Mouse (Mus musculus) cerebellum, postnatal 14 days (tissue): Measurements from ENCODE around the gene Rpl3l.

ENCODE experiments used
- DNase-seq, 2 experiments: peaks; one replicate each; pipeline ENCODE4 v3.0.0; 2021; ENCODE audit warnings: mixed read lengths in 2 of 2

The Rpl3l gene

DNA sequence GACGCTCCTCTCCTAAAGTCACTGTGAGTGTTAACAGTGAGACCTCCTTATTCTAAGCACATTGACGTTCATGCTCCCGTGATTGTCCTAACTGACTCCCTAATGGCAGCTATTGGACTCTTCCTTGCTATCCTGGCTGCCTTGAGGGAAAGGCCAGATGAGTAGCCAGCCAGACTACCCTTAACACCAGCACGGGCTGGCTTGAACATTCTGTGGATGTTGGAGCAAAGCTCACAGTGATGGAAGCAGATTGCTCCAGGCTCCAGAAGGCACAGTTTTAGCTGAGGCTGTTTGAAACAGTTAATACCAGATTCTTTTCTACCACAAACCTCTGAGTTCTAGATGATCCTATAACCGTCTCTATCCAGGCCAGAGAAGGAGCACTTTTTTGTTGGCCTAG lies 16.3 kb downstream of the Rpl3l start:
- no peak for DNase-seq

DNA sequence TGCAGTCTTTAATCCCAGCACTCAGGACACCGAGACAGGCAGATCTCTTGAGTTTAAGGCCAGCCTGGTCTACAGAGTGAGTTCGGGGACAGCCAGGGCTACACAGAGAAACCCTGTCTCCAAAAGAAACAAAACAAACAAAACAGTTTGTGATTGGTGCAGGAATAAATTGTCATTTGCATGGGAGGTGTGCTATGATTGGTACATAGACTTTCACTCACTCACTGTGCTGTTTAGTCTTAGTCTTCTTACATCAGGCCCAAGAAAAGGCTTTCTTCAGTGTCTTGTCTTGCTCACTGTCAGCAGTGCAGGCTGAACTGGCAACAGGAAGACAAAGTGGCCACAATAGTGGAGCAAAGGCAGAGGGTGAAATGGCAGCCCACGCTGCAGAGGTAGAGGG lies 16.8 kb downstream of the Rpl3l start:
- DNase-seq = no peak

DNA sequence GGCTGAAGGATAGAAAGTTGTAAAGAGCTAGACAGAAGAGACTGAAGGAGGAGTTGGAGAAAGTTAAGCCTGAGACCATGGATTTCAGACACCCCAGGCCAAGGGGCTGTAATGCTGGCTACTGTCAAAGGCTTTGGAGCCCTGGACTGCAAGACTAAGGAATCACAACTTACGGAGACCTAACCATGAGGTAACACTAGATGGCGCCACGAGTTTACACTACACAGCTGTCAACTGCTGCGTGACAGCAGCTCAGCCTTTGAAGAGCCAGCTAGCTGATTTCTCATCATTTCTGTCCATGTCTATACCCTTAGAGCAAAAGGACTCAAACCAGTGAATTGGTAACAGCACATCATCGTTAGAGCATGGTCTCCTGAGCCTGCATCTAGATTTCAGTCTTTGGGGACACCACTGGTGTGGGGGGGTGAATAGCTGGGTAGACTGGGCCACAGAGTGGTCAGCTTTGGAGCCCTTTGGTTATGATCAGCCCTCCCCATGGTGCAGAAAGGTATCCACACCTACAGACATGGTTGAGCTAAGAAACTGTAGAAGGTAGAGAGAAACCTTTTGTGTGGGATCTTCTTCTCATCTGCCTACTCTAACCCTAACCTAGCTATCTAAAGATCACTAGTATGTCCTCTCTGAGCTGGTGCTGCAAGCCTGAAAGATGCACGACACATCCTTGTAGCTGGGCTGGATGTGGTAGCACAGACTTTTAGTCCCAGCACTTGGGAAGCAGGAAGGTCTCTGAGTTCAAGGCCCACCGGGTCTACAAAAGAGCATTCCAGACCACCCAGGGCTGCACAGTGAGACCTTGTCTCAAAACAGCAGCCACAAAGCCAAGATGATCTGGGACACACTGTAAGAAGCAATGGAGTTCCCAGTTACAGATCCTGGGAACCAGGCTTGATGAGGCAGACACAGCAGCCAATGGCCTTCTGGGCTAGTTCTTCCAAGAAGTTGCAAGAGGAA lies 18.2 kb downstream of the Rpl3l start:
- peak; percentile 81 to 88 for DNase-seq

DNA sequence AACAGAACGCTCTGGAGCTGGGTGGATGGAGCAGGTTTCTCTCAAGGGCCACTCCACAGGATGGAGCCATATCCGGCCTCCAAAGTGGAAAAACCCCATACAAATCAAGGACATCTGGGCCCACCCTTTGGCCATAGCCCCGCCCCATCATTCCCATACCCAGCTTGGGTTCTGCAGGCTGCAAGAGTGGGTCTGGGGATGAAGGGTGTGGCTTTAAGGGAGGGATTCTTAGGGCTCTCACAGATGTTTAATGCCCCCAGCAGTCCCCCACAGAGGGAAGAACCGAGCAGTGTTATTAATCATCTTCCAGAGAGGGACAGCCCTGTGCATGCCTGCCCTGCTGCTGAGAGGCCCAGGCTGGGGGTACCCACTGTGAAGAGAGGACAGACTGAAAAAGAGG lies 19.4 kb downstream of the Rpl3l start:
- DNase-seq = no peak

DNA sequence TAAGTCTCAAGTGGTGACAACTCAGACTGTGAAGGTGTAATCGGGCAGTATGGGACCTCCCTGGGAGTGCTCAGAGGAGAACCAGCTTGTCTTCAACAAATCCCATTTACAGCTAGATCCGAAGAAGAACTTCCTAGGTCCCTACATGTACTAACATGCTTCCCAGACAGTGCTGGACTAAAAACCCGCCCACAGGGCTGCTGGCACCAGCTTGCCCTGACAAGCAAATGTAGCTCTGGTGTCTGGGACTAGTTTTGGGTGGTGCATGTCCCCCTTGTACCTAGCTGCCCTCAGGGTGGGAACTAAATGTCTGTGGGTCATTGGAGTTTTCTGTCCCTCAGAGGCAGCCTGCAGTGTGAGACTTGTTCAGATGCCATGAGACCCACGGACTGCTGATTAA lies 23.9 kb downstream of the Rpl3l start:
- DNase-seq = no peak

DNA sequence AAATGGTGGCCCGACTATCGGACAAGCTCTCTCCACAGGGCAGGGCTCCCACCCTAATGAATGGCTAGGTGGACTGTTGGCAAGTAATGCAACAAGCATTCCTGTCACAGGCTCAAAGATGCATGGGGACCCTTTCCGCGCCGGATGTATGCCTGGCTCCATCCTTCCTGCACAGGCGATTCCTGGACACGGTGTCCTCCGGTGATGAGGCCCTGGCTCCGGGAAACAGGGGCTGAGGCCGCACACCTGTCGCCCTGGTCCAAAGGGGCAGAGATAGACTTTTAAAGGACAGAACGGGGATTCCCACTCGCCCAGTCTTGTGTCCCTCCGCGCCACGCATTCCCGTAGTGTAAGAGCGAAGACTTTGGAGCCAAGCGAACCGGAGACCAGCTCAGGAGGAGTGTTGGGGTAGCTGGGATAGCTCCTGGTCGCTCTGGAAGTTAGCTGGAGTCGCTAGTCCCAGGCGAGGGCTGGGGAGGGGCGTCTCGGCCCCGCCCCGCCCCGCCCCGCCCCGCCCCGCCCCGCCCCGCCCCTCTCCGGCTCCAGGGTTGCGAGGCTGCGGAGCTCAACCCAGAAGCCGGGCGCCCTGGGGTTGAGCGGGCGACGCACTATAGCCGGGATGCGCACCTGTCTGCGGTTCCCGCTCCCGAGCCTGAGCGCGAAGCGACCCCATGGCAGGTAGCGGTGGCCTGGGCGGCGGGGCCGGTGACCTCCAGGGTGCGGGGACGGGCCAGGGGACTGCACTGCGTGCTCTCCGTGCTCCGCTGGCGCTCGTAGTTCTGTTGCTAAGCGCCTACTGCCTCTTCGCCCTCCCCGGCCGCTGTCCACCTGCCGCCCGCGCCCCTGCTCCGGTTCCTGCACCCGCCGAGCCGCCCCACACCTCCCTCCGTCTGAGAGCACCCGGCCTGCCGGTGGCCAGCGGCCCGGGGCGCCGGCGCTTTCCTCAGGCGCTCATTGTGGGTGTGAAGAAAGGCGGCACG lies 25.1 kb downstream of the Rpl3l start, which contains the start of gene Hs3st6:
Gene Hs3st6, plus strand, starts transcription at position 574 of the 980 bp plus-strand sequence.
- no peak for DNase-seq

DNA sequence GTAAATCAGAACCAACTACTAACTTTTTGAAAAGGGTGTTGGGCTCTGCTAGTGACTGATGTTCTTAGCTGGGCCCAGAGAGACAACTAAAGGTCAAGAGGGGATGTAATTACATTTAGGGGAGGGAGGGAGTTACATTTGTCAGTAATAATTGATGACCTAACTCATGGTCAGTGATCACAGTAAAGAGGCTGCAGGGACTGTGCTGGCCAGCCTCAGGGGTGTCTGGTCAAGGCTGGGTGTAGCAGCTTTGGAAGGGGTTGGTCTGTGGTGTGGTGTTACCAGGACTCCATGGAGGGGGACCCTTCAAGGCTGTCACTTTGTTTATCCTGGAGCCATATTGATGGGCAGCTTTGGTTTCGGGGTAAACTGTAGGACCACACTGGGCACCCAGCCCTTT lies 29.8 kb downstream of the Rpl3l start:
- no peak for DNase-seq

DNA sequence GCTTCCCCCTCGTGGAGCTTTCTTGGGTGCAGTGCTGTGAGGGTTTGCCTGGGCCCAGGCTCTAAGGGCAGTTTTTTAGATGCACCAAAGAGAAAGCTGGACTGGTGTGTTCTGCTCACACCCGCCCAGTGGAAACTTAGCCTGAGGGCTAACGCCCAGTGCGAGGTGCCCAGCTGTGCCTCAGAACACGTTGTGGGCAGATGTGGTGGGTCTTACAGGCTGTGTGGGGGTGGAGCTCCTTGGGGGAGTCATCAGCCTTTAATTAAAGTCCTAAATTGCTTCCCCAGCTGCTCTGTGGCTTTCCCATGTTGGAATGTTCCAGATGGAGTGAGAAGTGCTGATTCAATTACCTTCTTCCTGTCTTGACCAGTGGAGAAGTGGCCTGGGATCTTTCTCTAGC lies 33.5 kb downstream of the Rpl3l start:
- no peak for DNase-seq

DNA sequence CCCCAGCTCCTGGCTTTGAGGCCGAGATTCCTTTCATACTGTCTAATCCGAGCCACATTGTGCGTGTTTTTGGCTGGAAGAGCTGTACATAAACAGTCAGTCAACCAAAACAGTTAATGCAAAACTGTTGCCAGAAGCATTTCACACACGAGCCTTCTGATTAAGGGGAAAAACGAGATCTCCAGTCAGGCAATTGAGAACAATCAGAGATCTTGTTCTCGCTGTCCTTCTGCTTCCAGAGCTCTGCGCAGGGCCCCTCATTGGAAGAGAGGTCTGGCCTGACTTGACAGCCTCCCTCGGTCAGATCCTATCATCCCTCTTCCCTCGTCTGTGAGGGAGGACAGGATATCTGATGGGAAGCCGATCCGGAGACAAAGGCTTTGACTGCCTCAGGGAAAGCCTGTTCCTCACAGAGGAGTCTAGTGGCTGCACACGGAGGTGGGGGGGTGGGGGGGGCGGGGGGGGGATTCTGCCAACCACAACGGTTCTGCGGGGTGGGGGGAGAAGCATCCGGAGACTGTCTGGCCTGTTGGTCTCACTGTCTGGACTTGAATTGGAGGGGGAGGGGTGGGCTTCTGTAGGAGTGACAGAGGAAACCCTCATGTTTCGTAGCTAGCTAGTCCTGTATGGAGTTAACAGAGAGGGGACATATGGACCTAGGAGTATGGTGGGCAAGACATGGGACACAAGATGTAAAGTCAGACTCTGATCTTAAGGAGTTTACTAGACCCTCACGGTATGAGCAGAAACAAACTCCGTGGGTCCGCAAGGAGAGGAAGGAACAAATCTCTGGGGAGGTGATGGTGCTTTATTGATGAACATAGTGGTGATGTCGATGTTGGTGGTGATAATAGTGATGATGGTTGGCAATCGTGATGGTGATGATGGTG lies 37.6 kb downstream of the Rpl3l start:
- no peak for DNase-seq

DNA sequence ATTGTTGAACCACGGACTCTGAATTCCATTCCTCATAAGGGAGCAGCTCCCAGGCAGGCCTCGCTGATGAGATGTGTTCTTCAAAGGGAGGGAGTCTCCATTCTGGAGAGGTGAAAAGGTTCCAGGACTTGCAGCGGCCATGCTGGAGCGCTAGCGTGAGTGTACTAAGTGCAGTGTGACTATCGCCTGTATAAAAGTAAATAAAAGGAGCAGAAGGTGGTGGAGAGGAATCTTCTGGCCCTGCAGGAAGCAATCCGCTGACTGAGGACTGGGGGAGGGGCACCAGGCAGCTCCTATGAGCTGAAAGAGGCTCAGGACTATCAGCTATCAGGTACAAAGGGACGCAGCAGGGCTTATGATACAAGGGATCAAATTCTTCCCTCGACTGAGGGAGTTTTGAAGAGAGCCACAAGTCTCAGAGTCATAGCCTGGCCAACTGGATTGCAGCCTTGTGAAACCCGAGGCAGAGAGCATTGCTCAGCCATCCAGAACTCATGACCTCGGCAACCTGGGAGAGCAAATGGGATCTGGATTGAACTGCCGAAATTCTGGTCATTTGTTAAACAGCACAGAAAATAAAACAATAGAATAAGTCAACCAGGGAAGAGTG lies 38.8 kb downstream of the Rpl3l start:
- DNase-seq = no peak

DNA sequence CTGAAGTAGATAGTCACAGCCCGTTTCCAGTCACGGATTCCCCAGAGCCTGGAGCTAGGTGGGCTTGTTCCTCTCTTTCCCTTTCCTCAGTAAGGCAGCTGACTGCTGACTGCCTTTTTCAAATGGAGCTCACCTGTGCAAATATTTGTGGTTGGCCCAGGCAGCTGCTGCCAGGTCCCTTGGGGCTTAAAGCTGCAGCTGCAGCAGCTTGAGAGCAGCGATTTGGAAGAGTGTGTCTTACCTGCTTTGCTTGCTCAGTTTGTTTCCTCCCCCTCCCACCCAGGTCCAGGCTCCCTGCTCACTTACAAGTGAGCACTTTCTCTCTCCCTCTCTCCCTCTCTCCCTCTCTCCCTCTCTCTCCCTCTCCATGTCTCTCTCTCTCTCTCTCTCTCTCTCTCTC lies 41.5 kb downstream of the Rpl3l start:
- DNase-seq = no peak

DNA sequence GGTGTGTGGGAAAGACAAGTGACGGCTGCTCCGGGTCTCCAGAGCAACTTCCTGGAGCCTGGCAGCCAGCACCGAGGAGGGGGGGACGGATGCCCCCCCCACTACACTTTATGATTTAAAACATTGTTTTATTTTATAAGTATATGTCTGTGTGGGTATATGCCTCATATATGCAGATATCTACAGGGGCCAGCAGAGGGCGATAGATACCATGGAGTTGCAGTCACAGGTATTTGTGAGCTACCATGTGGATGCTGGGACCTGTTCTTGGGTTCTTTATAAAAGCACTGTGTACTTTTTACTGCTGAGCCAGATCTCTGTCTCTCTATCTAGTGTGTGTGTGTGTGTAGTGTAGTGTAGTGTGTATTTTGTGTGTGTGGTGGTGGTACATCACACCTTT lies 45.6 kb downstream of the Rpl3l start:
- no peak for DNase-seq

DNA sequence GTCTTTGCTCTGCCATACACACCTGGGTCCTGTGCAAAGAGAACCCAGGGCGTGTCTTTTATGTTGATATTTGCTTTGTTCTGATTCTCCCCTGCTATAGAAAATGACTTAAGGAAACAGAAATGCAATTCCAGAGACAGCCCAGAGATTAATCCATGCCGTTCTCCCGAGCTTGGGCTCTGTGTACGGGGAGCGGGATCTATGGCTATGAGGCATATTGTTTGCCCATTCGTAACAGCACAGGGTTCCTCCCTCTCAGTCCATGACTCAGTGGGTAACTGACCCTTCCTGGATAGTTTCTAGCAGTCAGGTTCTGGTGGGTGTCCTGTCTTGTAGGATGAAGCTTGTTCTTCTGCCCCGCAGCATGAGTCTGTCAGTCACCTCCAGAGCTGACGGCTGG lies 47.6 kb downstream of the Rpl3l start:
- DNase-seq = no peak

DNA sequence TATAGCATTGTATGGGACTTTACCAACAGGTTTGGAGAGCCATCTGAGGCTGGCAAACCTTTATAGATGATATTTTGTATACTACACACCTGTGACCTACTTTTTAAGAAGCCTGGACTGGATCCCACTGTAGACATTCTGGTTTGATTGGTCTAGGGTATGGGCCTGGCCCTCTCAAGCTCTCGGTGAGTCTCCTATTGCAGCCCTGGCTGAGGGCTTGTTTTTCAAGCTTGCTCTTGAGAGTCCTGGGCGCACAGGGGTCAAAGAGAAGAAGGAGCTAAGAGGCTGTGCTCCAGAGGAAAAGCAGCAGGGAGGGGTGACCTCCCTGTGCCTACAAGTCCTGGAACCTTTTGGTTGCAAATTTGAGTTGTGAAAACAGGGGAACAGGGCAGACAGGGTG lies 49.5 kb downstream of the Rpl3l start:
- no peak for DNase-seq

DNA sequence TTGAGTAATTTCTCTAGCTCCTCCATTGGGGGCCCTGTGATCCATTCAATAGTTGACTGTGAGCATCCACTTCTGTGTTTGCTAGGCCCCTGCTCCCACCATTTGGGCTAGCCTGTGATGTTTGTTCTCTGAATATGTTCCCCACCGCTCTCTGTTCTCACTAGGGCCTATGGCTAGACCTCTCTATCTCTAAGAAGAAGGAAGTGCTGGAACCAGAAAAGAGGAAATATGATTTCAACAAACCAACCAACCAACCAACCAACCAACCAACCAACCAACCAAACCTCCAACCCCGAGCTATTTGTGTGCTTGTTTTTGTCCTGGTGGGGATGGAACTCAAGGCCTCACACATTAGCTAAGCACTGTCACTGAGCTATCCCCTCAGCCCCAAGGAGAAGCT lies 53.2 kb downstream of the Rpl3l start:
- DNase-seq = no peak
